Mouse (Mus musculus): ENCODE results near the gene Tnfsf13. TPM values are rescaled to one million over a fixed set of nuclear protein-coding genes. Genes with fewer than 3 reads are reported as not detected.

The Tnfsf13 gene
- total RNA-seq, 2 experiments from 2014 or later, result 5.0 to 23.0 TPM

DNA sequence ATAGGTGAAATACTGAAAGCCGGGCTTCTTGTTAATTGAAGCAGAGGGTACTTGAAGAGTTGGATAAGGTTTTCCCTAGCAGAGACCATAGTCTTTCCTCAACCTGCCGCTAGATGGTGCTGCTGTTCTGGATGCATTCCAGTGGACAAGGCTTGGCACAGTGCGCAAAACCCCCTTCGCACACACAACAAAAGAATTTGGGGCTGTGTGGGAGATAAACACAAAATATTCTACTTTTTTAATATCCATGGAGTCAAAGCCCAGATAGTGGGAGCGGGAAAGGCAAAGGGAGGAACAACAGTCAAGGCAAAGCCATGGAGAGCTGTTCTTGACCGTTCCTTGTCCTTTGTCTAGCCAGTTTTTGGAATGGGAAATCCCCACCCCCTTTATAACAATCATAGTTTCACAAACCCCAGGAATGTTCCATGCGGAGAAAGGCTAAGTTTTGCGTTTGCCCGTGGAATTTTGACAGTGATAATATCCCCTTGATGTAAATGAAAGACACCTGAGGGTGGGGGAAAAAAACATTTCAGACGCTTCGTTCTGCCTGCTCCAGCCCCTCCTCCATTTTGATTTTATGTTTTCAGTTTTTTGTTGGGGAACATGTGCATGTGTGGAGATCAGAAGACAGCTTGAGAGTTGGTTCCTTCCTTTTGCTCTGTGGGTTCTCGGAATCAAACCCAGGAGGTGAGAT is 2.6 kb downstream of the Tnfsf13 start:
- no peak; the same call in 1 of the 2 replicates for ATAC-seq (replicated peaks; ENCODE audit: low FRiP score, low TSS enrichment, poor library complexity, severe bottlenecking)

DNA sequence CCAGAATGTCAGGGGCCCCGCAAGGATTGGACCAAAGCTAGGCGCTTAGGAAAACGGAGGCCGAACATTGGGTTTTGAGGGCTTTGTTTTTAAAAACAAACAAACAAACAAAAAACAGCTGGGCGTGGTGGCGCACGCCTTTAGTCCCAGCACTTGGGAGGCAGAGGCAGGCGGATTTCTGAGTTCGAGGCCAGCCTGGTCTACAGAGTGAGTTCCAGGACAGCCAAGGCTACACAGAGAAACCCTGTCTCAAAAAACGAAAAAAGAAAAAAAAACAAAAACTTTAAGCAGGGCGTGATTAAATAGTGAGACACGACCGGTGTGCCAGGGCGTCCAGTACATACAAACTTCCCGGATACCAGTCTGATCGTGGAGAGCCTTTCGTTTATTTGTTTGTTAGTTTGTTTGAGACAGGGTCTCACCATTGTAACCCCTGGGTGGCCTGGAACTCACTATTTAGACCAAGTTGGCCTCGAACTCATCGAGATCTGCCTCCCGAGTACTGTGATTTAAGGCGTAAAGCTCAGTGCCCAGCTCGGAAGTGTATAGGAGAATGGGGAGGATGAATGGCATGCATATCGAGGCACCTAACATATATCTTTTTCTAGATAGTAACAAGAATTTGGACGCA is 3.3 kb downstream of the Tnfsf13 start:
- ATAC-seq (replicated peaks; ENCODE audit: low FRiP score, low TSS enrichment, poor library complexity, severe bottlenecking), result no peak

DNA sequence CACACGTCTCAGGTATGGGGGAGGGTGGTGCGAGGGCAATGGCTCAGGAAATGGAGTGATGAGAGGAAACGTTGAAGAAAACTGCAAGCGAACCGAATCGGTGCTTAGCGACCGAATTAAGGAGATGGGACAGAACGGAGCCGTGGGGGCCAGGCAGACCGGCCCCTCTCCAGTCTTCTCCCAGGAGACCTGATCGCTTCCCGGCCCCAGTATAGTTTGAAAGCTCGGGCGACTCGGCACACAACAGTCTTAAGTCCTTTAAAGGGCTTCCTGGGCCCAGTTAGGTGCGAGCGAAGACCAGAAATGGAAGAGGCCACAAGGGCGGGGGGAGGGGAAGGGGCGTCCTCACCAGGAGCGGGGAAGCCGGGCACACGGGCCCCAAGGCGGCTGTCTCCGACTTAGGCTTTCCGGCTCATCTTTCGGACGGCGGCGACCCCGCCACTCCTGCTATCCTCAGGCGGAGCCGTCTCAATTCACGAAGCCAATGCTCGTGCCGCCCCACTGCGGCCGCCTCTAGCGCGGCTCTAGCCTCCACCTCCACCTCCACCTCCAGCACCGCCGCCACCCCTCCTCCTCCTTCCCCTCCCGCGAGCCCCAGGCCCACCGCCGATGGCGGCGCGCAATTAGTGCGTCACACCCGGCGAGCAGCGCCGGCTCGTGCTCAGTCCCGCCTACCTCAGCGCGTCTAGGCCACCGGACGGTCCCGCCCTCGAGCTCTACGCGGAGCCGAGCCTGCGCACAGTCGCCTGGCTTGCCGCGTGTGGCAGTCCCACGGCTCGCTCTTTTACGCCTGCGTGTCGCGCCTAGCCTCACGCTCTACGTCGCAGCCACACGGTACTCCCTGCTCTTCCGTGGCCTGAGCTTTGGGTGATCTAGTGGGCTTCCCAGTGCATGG is 4.0 kb downstream of the Tnfsf13 start, which contains the start of gene Senp3:
Gene Senp3, minus strand, starts transcription at position 771 of the 895 bp plus-strand sequence.
- peak; percentile 84 for ATAC-seq (replicated peaks; ENCODE audit: low FRiP score, low TSS enrichment, poor library complexity, severe bottlenecking)

DNA sequence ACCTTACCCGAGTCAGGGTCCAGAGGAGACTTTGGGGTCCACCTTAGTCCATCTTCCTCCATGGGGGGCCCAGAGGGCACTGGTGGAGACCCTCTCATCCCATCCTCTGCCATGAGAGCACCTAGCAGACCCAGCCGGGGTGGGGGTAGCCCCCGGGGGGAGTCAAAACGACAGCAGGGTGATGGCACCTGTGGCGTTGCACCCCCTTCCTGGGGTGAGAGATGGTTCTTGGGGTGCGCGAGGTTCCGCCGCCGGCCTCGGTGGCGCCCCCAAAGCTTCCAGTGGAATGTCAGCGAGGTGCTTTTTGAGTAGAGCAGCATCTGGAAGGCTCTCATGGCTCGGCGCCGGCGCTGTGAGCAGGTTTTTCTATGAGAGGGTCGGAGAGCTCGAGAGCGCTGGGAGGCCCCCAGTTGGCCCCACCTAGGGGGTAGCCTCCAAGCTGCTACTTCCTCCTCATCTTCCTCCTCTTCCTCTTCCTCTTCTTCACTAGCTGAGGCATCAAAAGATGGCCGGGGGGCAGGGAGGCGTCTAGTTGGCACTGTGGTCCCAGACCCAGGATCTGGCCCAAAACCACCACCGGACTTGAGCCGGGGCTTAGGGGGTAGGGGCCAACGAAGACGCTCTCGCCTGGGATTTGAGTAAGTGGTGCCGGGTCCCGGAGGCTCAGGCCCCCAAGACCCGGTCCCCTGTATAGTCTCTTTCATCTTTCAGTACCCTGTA is 5.3 kb downstream of the Tnfsf13 start:
- ATAC-seq (replicated peaks; ENCODE audit: low FRiP score, low TSS enrichment, poor library complexity, severe bottlenecking), result no peak

DNA sequence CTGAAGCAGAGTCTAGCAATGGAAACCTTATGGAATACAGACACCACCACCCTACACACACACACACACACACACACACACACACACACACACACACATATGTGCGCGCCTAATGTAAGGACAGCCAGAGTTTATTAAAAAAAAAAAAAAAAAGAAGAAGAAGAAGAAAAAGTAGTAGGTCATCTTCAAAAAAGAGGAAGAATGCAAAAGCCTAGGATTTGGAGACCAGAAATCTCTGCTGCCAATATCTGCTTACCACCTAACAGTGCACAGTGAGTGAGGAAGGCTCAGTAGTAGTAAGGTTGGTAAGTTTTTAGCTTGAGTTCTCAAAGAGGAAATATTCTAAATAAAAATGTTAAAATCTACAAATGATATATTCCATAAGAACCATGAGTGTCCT is 6.4 kb downstream of the Tnfsf13 start:
- ATAC-seq (replicated peaks; ENCODE audit: low FRiP score, low TSS enrichment, poor library complexity, severe bottlenecking), result no peak

DNA sequence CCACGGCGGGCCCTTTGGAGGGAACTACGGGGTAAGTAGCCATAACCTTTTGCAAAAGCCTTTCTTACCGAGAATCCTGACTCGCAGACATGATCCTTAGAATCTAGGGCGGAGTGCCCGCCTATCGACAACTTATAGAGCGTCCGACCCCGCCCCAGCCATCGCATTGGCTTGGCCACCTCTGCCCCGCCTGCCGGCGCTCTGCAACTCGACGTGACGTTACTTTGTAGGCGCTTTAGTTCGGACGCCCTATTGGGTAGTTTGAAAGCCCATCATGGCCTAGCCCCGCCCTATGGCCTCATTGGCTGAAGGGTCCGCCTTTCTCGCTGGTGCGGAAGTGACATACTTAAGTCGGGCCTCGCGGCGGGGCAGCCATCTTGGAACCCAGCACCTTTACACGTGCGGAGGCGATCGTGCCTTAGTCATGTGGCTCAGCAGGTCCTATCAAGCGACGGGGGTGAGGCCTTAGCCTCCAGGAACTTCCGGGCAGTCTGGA is 13.3 kb downstream of the Tnfsf13 start, which contains the start of gene Eif4a1:
Gene Eif4a1, minus strand, starts transcription at position 213 of the 496 bp plus-strand sequence.
- peak; percentile 95 for ATAC-seq (replicated peaks; ENCODE audit: low FRiP score, low TSS enrichment, poor library complexity, severe bottlenecking)

DNA sequence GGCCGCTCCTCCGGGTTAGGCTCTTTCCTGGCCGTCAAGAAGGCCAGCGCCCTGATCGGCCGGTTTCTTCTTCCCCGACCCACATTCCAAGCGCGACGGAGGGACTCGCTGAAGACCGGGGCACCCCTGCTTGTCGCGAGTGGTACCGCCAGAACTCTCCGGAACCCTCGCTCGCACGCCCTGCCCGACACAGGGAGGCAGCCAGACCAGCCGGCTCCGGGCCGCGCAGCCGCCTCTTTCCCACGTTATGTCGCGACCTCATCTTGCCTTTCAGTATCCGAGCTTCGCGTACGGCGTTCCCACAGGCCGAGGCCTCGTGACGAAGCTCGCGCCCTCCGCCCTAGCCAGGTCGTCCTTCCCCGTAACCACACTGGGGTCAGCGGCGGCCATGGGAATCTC is 13.9 kb downstream of the Tnfsf13 start:
- peak; percentile 8; the same call in 1 of the 2 replicates for ATAC-seq (replicated peaks; ENCODE audit: low FRiP score, low TSS enrichment, poor library complexity, severe bottlenecking)

DNA sequence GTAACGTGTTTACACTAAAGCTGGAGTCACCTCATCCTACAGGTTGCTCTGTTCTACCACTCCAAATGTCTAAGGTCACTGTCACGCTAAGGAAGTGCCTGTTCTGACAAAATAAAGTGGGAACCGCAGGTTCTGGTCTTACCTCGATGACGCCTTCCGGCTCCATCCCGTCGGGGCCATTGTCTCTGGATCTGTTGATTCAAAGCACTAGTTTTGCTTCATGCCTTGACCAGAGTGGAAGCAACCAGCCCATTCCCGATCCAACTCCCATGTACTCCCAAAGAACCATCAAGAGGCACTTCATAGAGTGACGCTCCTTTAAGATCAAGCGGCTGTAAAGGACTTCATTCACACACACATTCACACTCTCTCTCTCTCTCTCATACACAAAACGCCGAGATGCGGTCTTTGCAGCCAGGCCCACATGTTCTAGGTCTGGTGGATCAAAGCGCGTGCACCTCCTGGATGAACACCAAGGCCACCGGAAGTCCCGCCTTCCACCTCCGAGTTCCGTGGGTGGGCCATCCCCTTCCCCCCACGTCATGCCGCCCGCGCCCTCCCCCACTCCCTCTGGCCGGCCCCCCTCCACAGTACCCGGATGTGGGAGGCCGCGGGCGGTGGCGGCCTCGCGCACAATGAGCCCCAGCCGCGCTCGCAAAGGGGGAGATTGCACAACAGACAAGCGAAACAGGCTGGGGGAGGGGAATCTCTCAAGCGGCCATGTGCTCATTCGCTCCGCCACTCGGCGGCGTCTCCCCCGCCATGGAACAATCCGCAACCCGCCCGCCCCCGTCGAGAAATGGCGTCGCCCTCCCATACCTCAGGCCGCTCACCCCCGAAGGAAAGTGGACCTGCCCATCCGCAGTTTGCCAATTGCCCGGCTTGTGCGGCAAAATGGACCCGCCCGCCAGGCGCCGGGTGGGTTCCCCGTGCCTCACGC is 14.5 kb downstream of the Tnfsf13 start:
- ATAC-seq (replicated peaks; ENCODE audit: low FRiP score, low TSS enrichment, poor library complexity, severe bottlenecking), result peak; percentile 54

DNA sequence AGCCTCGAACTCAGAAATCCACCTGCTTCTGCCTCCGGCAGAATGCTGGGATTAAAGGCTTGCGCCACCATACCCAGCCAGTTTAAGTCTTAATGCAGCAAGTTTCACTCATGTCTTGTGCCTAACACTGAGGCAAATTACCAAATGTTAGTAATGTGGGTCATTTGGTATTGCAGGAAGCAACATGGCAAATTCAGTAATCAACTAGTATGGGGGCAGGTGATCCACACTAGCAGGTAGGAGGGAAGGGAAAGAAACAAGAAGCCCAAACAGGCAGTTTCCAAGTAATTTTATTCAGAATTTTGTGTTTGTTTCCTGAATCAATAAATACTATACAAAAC is 18.9 kb downstream of the Tnfsf13 start:
- ATAC-seq (replicated peaks; ENCODE audit: low FRiP score, low TSS enrichment, poor library complexity, severe bottlenecking), result no peak

DNA sequence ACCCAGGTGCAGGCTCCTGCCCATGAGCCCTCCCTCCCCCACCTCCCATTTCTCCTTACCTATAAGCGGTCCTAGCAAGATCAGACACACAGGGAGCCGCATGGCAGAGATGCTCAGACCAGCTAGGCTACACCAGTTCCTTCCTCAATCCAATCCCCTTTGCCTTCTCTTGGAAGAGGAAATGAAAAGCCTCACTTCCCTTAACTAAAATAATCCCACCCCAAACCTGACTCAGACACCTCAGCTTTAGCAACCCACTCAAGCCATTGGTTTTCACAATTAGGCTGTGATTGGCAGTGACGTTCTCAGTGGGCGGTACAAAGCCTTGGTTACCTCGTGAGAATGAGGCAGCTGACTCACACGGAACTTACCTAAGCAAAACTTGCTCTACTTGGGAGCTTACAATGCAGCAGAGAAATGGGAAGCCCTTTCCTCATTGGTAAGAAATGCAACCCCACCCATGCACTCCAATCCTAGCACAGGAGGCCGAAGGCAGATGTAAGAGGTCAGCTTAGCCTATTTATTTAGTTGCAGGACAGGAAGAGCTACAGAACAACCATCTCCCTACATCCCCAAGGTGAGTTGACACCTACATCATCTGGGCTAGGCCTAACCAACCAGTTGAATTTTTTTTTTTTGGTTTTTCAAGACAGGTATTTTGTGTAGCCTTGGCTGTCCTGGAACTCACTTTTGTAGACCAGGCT is 19.5 kb downstream of the Tnfsf13 start, which contains the start of gene Cd68:
Gene Cd68, minus strand, starts transcription at position 193 of the 704 bp plus-strand sequence.
- no peak; the same call in 1 of the 2 replicates for ATAC-seq (replicated peaks; ENCODE audit: low FRiP score, low TSS enrichment, poor library complexity, severe bottlenecking)

DNA sequence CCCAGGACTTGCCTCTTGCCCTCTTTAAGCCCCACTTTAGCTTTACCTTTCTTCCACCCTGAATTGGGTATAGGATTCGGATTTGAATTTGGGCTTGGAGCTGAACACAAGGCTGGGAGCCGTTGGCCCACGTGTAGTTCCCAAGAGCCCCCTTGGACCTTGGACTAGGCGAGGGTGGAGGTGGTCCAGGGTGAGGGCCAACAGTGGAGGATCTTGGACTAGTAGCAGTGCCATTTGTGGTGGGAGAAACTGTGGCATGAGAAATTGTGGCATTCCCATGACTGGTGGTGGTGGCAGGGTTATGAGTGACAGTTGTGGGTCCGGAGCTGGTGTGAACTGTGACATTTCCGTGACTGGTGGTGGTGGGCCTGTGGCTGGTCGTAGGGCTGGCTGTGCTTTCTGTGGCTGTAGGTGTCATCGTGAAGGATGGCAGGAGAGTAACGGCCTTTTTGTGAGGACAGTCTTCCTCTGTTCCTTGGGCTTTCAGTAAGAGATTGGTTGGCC is 20.1 kb downstream of the Tnfsf13 start:
- ATAC-seq (replicated peaks; ENCODE audit: low FRiP score, low TSS enrichment, poor library complexity, severe bottlenecking), result no peak

DNA sequence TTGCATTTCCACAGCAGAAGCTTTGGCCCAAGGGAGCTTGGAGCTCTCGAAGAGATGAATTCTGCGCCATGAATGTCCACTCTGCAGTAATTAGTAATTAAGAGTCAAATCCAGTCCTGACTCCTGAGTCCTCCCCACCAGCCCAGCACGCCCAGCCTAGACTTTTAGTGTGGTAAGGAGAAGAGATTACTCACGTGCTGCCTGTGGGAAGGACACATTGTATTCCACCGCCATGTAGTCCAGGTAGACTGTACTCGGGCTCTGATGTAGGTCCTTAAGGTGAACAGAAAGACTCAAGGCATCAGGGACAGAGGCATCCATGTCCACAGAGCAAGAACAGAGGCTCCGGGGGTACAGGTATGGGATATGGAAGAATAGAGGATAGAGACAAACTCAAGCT is 20.7 kb downstream of the Tnfsf13 start:
- no peak for ATAC-seq (replicated peaks; ENCODE audit: low FRiP score, low TSS enrichment, poor library complexity, severe bottlenecking)

DNA sequence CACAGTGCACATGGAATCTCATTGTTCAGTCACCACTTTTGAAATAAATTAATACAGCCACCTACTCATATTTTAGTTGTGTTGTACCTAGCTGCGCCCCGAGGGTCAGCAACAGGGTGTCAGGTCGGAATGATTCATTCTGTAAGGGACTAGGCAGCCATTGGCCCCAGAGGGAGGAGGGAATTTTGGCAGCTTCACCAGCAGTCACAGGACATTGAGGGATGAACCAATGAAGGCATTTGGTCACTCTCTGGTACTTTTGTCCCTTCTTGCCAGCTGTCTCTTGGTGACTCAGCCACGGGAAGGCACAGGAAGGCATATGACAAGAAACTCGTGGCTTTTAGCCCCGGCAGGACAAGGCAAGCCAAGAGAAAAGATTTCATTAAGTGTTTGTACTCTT is 21.8 kb downstream of the Tnfsf13 start:
- ATAC-seq (replicated peaks; ENCODE audit: low FRiP score, low TSS enrichment, poor library complexity, severe bottlenecking), result no peak

DNA sequence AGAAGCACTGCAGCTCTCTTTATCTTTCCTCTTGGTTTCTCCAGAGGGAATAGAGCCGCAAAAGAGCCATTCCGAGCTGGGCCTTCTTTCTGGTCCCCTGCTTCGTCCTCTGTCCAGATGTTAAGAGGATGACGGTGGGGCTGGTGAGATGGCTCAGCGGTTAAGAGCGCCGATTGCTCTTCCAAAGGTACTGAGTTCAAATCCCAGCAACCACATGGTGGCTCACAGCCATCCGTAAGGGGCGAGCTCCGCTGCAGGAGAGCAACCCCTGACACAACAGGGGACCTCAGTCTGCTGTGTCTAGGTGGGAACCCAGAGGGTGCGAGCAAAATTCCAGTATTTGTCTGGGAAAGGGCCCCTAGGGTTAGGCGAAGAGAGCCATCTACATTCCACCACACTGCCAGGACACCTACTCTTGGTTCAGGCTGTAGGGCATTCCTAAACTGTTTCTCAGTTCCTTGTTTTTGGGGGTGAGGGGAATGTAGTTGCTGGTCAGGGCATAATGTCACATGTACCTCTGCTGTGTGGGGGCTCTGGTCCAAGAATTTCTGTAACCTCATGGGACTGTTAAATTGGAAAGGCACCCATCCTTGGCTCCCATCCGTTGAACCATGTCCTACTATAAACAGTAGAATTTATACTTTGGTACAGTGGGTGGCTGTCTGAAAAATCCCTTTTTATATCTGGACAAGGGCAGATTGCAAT is 22.5 kb downstream of the Tnfsf13 start:
- ATAC-seq (replicated peaks; ENCODE audit: low FRiP score, low TSS enrichment, poor library complexity, severe bottlenecking), result no peak

DNA sequence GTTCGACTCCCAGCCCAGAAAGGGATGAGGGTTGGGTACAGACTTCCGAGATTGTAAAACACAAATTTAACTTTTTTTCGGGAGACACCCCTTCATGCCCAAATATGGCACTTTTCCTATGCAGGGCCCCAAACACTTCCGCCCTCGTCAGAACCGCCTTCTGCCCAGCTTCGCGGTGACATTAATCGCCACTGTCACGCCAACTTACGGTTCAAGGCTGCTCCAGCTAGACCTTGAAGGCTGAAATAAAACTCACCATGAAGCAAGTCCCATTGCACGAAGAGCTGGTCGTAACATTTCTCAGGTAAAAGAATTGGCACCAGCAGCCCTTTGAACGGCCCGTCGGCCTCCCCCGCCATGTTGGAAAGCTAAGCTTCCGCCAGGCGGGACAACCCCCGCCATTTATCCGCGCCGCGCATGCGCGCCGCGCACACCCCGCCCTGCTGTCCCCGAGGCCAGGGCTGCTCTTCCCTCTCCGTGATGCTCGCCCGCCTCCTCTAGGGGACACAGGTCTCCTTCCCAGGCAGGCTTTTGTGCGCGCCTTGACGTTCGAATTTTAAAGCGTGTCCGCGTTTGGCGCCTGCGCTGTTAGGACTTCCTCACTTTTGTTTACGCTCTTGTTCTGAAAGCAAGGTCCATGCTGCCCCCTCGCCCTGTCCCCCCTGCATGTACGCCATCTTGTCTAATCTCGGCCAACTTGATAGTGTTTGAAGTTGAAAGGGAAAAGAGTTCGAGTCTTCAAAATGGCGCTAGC is 23.2 kb downstream of the Tnfsf13 start, which contains the start of gene Mpdu1:
Gene Mpdu1, minus strand, starts transcription at position 430 of the 754 bp plus-strand sequence.
- ATAC-seq (replicated peaks; ENCODE audit: low FRiP score, low TSS enrichment, poor library complexity, severe bottlenecking), result peak; percentile 84

DNA sequence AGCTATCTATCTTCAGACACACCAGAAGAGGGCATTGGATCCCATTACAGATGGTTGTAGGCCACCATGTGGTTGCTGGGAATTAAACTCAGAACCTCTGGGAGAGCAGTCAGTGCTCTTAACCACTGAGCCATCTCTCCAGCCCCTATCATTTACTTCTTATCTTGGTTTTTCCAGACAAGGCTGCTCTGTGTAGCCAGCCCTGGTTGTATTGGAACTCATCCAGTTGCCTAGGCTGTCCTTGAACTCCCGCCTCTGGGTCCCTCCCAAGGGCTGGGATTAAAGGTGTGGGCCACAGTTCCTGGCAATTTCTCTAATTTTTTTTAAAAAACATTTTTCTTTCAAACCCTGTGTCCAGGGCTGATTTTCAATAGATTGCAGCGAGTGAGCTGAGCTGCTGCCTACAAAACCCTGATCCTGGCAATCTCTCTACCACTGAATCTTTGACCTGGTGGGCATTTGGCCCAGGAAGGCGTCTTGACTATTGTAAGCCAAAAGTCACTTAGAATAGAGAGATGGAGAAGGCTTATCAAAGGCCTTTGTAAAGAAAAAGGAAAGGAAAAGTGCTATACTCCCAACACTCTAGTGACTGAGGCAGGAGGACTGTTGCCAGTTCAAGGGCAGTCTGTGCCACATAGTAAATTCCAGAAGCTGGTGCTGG is 24.2 kb downstream of the Tnfsf13 start:
- no peak for ATAC-seq (replicated peaks; ENCODE audit: low FRiP score, low TSS enrichment, poor library complexity, severe bottlenecking)
